Mouse (Mus musculus): ENCODE measurements around the gene Pcbp2.

Gene Pcbp2

DNA sequence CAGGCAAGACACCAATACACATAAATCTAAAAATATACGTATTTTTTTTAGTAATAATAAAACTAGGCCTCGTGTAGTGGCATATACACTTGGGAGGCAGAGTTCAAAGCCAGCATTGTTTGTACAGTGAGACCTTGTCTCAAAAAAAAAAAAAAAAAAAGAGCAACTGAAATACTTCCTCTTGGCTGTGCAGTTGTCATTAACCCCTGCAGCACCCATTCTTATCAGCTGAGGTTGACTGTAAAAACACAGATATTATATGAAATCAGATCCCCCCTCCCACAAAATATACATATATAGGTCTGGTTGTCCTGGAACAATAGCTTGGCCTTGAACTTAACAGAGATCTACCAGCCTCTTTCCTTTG lies 36.1 kb downstream of the Pcbp2 start:
- DNase-seq (ENCODE audit: extremely low read depth, low read depth): no peak

DNA sequence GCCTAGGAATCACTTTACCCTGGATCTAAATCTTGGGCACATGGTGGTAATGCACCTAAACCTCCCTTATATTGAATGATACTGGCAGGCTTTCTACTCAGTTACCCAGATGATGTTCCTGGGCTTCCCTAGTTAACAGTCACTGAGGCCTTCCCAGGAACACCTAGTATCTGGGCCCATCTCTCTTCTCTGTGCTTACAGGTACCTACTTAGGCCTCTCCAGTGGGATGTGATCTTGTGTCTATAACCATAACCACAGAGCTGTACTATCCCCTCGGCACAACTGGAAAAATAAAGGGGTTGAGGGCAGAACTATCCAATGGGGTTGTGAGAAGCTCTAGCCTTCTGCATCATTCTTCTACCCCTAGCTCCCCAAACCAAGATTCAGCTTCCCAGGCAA lies 36.5 kb downstream of the Pcbp2 start:
- no peak for DNase-seq (ENCODE audit: extremely low read depth, low read depth)

DNA sequence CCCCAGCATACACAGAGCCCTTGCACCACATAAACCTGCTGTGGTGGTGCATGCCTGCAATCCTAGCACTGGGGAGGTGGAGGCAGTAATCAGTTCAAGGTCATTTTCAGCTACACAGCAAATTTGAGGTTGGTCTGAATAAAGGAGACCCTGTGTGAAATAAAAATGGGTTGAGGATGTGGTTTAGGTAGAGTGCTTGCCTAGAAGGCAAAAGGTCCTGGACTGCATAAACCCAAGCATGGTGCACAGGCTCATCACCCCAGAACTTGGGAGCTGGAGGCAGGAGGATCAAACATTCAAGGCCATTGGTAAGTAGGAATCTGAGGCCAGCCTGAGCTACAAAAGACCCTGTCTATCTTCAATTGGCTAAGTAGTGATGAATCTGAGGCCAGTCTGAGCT lies 37.2 kb downstream of the Pcbp2 start:
- DNase-seq (ENCODE audit: extremely low read depth, low read depth): no peak

DNA sequence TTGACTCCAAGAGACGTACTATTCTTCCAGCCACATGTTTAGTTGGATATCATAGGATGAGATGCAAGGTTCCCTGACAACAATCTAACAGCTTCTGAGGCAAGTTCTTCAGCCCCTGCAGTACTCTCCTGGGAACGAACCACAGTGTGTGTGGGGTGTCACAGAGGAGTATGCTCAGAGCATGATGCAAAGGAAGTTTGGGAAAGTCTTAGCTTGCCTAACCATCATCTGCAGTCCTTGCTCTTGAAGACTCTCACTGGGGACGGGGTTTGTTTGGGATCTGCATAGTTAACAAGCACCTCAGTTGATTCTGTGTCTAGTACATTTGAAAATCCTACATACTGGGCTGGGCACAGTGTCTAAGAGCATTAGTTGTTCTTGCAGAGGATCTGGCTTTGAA lies 38.0 kb downstream of the Pcbp2 start:
- DNase-seq (ENCODE audit: extremely low read depth, low read depth): no peak

DNA sequence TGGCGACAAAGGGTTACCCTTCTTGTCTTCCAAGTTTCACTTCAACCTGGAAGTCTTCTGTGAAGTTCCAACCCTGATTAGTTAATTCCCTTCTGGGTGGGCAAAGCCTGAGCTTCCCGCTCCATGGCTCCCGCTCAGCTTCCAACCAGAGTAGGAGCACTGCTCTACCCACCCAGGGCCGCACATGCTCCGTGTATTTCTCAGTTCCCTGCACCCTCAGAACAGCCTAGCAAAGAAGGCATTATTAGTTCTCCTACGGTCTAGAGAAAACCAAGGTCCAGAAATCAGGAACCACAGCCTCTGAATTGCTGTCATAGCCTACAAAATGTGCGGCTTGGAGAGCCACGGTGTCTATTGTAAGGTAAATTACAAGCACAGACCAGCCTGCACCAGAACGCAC lies 39.8 kb downstream of the Pcbp2 start:
- no peak for DNase-seq (ENCODE audit: extremely low read depth, low read depth)

DNA sequence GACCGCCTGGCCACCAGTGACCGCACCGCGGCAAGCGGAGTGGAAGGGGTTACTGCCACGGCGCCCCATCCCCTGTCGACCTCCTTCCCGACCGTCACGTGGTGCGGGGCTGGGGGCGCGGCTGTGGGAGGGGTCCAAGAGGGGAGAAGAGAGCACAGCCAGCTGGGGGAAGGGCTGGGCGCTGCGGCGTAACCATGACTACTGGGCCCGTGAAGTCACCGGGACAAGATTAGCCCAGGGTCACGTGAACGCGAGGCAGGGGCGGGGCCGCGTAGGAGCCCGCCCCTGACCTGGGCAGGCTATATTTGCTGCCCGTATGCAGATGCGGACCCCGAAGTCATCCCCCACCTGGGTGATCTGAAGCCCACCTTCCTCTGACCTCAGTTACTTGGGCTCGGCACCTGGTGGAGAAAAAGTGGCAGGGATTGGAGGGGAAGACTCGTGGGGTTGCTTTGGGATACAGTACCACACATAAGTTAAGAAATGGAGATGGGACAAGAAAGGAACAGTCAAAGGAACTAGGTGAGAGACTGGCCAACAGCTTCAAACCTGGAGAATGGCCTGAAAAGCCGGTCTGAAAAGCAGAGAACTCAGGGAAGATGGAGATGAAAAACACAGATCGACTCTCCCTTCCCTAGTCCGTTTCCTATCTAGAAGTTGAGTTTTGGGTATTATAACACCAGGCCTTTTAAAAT lies 40.4 kb downstream of the Pcbp2 start:
- DNase-seq (ENCODE audit: extremely low read depth, low read depth): peak; percentile 72

GRCm38 (mm10) chr15:102511285-102511833 lies 41.0 kb downstream of the Pcbp2 start:
- no peak for DNase-seq (ENCODE audit: extremely low read depth, low read depth)

DNA sequence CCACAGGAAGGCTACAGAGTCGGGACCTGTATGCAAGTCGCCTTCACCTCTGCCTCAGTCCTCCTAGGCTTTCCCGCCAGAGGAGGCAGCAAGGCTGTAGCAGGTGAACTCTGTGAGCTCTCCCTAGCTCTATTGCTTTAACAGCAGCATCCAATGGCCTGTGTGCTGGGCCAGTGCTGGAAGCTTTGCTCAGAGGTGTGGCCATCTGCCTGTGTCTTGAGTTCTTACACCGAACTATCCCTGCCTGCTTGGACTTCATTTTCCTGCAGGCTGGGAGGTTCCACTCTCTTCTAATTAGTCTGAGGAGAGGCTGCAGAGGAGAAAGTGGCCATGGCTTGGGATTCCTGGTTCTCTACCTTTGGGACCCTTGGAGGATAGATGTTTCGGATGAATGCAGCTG lies 41.7 kb downstream of the Pcbp2 start:
- no peak for DNase-seq (ENCODE audit: extremely low read depth, low read depth)

- no peak for DNase-seq (ENCODE audit: extremely low read depth, low read depth)
These were observed 42.1 kb downstream of the Pcbp2 start for GRCm38 (mm10) chr15:102512471-102512870.

GRCm38 (mm10) chr15:102513004-102513403 lies 42.7 kb downstream of the Pcbp2 start:
- no peak for DNase-seq (ENCODE audit: extremely low read depth, low read depth)

GRCm38 (mm10) chr15:102515261-102515660 lies 44.9 kb downstream of the Pcbp2 start:
- no peak for DNase-seq (ENCODE audit: extremely low read depth, low read depth)

DNA sequence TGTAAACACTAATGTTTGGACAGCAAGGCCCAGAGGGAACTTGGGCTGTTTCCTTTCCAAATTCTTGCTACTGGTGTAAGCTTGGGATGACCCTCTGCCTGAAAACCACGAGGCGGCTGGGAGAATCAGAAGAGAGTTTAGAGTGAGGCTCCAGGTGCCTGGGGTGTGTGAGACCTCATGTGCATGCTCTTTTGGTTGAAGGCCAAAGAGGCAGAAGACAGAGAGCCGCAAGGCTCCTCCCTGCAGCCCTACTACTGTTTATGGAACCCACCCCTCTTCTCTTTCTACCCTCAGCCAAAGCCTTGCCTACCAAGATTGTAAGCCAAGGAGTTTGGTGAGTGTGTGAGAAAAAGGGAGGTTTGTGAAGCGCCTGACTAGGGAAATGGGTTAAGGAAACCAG lies 45.5 kb downstream of the Pcbp2 start:
- no peak for DNase-seq (ENCODE audit: extremely low read depth, low read depth)

DNA sequence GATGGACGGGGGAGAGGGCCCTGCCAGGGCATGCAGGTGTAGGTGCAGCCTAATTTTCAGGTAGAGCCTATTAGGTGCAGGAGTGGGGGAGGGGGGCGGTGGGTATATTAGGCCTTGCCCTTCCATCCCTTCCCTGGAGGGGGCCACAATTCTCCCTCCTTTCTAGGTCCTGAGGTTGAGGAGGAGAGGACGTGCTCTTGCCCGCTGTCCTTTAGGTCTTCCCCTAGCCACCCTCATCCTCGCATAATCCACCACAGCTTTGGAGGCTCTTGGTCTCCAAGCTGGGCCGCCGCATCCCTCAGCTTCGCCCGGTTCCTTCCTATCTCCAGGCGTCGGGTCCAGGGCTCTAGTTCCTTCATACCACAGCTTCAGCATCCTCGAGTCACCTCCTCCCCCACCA lies 46.0 kb downstream of the Pcbp2 start:
- no peak for DNase-seq (ENCODE audit: extremely low read depth, low read depth)

GRCm38 (mm10) chr15:102516728-102517404 lies 46.5 kb downstream of the Pcbp2 start, which contains the start of gene Map3k12:
TSS of gene Map3k12 (minus strand) at chr15:102517064.
- peak; percentile 77 for DNase-seq (ENCODE audit: extremely low read depth, low read depth)

GRCm38 (mm10) chr15:102517631-102517975 lies 47.3 kb downstream of the Pcbp2 start:
- no peak for DNase-seq (ENCODE audit: extremely low read depth, low read depth)

- peak; percentile 100 for DNase-seq (ENCODE audit: extremely low read depth, low read depth)
These were observed 47.9 kb downstream of the Pcbp2 start, which contains the start of gene Tarbp2 for GRCm38 (mm10) chr15:102517976-102518858. TSS of gene Tarbp2 (plus strand) at chr15:102518192.

GRCm38 (mm10) chr15:102518859-102519201 lies 48.5 kb downstream of the Pcbp2 start:
- no peak for DNase-seq (ENCODE audit: extremely low read depth, low read depth)

DNA sequence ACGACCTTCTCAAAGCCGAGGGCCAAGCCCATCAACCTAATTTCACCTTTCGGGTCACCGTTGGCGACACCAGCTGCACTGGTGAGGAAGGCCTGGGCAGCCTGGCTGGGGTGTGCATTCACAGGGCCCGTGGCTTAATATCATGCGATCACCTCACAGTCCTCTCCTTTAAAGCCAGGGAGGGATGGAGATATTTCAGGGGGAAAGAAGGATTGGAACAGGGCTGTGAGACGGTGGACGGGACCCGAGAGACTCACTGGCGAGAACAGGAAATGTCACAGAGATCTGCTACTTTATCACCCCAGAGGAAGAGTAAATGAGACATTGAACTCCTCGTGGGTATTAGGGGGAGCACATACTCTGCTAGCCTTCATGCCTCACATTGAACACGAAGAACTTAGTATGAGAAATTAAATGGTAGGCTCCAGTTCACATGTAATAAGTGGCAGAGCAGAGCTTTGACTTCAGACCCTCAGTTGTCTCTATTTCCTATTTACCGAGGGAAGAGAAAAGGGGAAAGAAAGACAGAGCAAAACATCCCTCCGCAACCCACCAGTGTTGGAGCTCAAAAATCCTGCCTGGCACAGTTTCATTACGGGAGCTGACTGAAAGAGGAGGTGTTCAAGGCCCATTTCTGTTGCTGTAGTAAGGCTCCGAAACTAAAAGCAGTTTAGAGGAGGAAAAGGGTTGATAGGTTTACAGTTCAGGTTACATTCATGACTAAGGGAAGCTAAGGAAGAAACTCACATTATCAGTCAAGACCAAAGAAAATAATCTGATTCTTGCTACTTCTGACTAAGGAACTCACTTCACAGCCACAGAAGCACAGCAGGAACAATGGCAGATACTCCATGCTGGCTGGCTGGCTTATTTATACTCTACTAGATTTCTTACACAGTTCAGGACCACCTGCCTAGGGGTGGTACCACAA lies 49.1 kb downstream of the Pcbp2 start:
- no peak for DNase-seq (ENCODE audit: extremely low read depth, low read depth)

GRCm38 (mm10) chr15:102520416-102520815 lies 50.1 kb downstream of the Pcbp2 start:
- no peak for DNase-seq (ENCODE audit: extremely low read depth, low read depth)

GRCm38 (mm10) chr15:102521480-102521879 lies 51.1 kb downstream of the Pcbp2 start:
- no peak for DNase-seq (ENCODE audit: extremely low read depth, low read depth)

All from MEL-GATA-1-ER (cell line).